Mouse (Mus musculus): ENCODE data around the gene Fam229b.

Fam229b gene

GRCm38 (mm10) chr10:39133462-39134310 lies at the start of gene Fam229b, which contains the start of gene Tube1:
Gene Fam229b (minus strand): TSS chr10:39133914.
Gene Tube1 (plus strand): TSS chr10:39133976.
- peak; percentile 96 for DNase-seq (ENCODE audit: low read depth, low spot score)

- DNase-seq (ENCODE audit: low read depth, low spot score) = no peak
These were observed 43.3 kb upstream of the Fam229b start for GRCm38 (mm10) chr10:39176981-39177380.

- no peak for DNase-seq (ENCODE audit: low read depth, low spot score)
These were observed 39.4 kb upstream of the Fam229b start for GRCm38 (mm10) chr10:39173077-39173476.

- no peak for DNase-seq (ENCODE audit: low read depth, low spot score)
These were observed 38.8 kb upstream of the Fam229b start for GRCm38 (mm10) chr10:39172540-39172931.

GRCm38 (mm10) chr10:39171603-39172539 lies 38.2 kb upstream of the Fam229b start:
- DNase-seq (ENCODE audit: low read depth, low spot score) = peak; percentile 94

- DNase-seq (ENCODE audit: low read depth, low spot score) = peak; percentile 93
These were observed 37.4 kb upstream of the Fam229b start for GRCm38 (mm10) chr10:39171134-39171533.

- DNase-seq (ENCODE audit: low read depth, low spot score) = no peak
These were observed 37.0 kb upstream of the Fam229b start for GRCm38 (mm10) chr10:39170706-39171105.

GRCm38 (mm10) chr10:39170181-39170580 lies 36.5 kb upstream of the Fam229b start:
- peak; percentile 73 for DNase-seq (ENCODE audit: low read depth, low spot score)

- DNase-seq (ENCODE audit: low read depth, low spot score) = no peak
These were observed 35.9 kb upstream of the Fam229b start for GRCm38 (mm10) chr10:39169642-39170041.

- no peak for DNase-seq (ENCODE audit: low read depth, low spot score)
These were observed 33.9 kb upstream of the Fam229b start for GRCm38 (mm10) chr10:39167611-39168010.

- DNase-seq (ENCODE audit: low read depth, low spot score) = no peak
These were observed 32.0 kb upstream of the Fam229b start for GRCm38 (mm10) chr10:39165632-39166115.

GRCm38 (mm10) chr10:39163694-39164093 lies 30.0 kb upstream of the Fam229b start, which contains the start of gene Ccn6:
Gene Ccn6 (minus strand): TSS chr10:39163794.
- no peak for DNase-seq (ENCODE audit: low read depth, low spot score)

- DNase-seq (ENCODE audit: low read depth, low spot score) = no peak
These were observed 29.2 kb upstream of the Fam229b start for GRCm38 (mm10) chr10:39162666-39163484.

- no peak for DNase-seq (ENCODE audit: low read depth, low spot score)
These were observed 27.7 kb upstream of the Fam229b start for GRCm38 (mm10) chr10:39161406-39161805.

- no peak for DNase-seq (ENCODE audit: low read depth, low spot score)
These were observed 24.6 kb upstream of the Fam229b start for GRCm38 (mm10) chr10:39158306-39158705.

- DNase-seq (ENCODE audit: low read depth, low spot score) = peak; percentile 82
These were observed 23.6 kb upstream of the Fam229b start for GRCm38 (mm10) chr10:39157321-39157720.

GRCm38 (mm10) chr10:39156719-39157118 lies 23.0 kb upstream of the Fam229b start:
- DNase-seq (ENCODE audit: low read depth, low spot score) = peak; percentile 35

- DNase-seq (ENCODE audit: low read depth, low spot score) = no peak
These were observed 8.5 kb upstream of the Fam229b start for GRCm38 (mm10) chr10:39142216-39142615.

- no peak for DNase-seq (ENCODE audit: low read depth, low spot score)
These were observed 7.7 kb upstream of the Fam229b start for GRCm38 (mm10) chr10:39141401-39141800.

- DNase-seq (ENCODE audit: low read depth, low spot score) = no peak
These were observed 7.1 kb upstream of the Fam229b start for GRCm38 (mm10) chr10:39140843-39141242.

GRCm38 (mm10) chr10:39138761-39139160 lies 5.0 kb upstream of the Fam229b start:
- DNase-seq (ENCODE audit: low read depth, low spot score) = no peak

All from 3T3-L1 (cell line).